Mouse (Mus musculus) telencephalon, adult 2 months (tissue): ENCODE measurements around the gene Tctex1d4.

ENCODE experiments used
- DNase-seq: peaks from one replicate; pipeline ENCODE4 v3.0.0-alpha.2; 2011; ENCODE audit warnings: low read depth, low spot score

The Tctex1d4 gene

GRCm38 (mm10) chr4:117126675-117127290, at the start of gene Tctex1d4:
TSS of gene Tctex1d4 (plus strand) at chr4:117126794.
- no peak for DNase-seq

DNA sequence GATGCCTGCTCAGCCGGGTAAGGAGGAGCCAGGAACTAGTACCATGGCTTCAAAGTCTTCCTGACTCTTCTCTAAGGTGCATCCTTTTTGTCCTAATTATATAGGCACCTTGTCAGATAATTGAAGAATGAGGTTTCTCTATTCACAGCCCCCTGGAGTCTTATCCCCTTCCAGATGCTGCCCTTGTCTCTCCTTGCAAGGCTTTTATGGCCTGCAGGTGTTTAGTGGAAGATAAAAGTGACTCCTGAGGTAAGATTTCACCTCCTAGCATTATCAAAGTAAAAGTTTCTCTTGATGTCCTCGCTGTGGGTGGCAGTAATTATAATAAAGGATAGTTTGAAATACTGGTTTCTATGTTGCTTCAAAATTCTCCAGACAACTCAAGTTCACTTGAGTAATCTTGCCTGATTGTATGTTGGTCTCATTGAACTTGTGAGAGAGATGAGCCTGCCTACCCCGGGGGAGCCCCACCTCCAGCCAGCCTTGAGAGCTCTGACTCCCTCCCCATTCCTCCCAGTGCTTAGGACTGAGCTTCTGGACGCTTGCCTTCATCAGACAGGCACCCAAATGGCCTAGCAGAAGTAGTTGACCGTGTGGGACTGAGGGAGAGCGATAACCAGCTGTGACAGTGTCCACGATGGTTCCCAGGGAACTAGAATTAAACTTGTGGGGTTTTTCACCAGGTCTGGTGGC, 38.5 kb upstream of the Tctex1d4 start:
- no peak for DNase-seq

DNA sequence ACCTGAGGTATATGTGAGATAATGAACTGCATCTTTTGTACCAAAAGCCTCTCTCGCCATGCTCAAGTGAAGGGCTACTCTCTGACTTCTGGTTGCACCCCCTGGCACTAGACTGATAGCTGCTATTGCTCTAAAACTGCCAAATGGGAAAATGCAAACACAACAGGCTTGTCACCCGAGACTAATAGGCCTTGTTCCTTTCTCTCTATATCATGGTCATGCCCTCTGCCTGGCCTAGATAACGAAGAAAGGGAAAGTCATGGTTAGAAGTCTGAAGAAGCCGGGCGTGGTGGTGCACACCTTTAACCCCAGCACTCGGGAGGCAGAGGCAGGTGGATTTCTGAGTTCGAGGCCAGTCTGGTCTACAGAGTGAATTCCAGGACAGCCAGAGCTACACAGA, 36.0 kb upstream of the Tctex1d4 start:
- no peak for DNase-seq

DNA sequence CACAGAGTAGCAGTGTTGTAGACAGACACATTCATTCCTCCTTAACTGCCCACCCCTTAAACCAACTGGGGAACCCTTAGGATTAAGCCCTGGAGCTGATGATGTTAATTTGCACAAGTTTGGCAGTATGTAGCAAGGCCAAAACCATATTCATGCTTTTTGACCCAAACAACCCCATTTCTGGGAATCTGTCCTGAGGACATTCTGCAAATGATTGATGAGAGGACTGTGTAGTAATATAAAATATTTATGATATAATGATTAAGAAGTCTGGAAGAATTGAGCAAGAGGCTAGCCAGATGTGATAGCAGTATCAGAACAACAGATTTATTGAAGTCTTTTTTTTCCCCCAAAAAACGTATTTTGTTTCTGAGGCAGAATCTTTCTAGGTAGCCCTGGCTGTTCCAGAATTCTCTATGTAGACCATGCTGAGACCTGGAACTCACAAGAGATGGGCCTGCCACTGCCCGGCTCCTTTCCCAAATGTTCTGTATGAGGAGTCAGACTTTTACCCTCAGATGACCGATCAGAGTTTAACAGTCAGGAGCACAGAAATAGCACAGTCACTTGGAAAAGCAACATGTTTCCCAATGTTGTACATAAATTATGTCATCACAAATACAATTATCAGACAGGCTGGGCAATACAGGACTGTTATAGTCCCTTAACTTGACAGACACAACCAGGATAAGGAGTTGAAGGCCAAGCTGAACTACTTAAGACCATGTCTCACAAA, 31.8 kb upstream of the Tctex1d4 start:
- DNase-seq = no peak

- DNase-seq = no peak
Observed at GRCm38 (mm10) chr4:117095551-117096452, 30.8 kb upstream of the Tctex1d4 start, which contains the start of gene Ptch2. TSS of gene Ptch2 (plus strand) at chr4:117096075.

DNA sequence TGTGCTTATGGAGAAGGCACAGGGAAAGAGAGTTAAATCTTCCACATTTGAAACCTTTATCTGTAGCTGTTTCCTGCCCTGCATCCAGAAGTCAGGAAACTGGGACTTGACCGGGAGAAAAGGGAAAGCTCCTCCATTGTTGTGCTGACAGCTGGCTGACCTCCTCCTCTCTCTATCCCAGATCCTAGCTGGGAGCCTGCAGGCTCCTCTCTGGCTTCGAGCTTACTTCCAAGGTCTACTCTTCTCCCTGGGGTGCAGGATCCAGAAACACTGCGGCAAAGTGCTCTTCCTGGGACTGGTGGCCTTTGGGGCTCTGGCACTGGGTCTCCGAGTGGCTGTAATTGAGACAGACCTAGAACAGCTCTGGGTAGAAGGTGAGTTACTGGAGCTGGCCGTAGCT, 29.9 kb upstream of the Tctex1d4 start:
- no peak for DNase-seq

DNA sequence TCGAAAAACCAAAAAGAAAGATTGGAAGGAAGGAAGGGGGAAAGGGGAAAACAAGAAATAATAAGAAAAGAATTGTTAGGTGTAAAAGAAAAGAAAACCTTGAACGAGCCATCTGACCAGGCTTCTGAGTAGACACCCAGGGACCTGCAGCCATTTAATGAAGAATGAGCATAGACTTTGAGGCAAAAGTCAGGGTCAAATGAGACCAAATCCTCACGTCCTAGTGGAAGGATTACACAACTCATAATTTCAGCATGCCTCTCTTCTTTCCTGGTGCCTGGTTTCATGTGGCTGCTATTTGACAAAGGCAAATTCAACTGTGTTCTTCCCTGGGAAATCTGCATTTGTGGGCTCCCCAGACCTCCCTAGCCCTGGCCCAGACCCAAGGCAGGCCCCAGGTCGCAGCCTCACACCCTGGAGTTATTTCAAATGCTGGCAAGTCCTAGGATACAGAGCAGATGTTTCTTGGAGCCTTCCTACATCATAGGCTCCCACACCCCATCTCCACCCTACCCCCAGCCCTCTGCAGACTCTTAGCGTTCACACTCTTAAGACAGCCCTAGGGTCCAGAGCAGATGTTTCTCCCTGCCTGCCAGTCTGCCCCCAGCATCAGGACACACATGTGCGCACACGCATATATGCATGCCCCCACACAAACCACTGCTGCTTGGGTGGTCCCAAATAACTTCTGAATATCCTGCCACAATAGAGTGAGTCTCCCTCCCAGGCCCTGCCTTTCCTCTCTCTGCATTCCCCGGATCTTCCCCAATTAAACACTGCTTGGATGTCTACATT, 28.4 kb upstream of the Tctex1d4 start:
- no peak for DNase-seq

GRCm38 (mm10) chr4:117098764-117099036, 27.9 kb upstream of the Tctex1d4 start:
- DNase-seq = no peak

GRCm38 (mm10) chr4:117100036-117100435, 26.6 kb upstream of the Tctex1d4 start:
- no peak for DNase-seq

DNA sequence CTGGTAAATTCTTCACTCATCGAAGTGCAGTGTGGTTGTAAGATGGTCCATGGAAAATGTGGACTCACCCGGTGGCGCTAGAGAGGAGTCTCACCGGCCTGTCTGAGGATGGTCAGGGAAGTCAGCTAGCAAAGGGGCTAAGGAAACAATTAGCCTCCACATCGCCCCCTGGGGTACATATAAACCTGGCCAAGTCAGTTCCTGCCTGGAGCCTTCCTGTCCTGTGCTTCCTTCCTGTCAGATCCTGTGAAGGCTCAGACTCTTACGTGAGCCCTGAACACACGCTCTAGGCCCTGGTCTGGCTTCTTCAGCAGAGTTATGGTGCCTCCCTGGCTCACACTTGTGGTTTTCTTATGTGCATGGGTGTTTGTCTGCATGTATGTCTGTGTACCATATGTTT, 25.4 kb upstream of the Tctex1d4 start:
- no peak for DNase-seq

DNA sequence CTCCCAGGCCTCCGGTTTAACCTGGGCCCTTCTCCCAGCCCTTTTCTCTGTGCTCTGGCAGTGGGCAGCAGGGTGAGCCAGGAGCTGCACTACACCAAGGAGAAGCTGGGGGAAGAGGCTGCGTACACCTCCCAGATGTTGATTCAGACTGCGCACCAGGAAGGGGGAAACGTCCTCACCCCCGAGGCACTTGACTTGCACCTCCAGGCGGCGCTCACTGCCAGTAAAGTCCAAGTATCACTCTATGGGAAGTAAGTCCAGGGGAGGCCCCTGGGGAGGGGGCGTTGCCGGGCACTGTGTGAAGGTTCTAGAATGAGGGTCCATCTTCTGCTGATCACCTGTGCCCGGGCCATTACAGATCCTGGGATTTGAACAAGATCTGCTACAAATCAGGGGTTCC, 21.9 kb upstream of the Tctex1d4 start:
- no peak for DNase-seq

DNA sequence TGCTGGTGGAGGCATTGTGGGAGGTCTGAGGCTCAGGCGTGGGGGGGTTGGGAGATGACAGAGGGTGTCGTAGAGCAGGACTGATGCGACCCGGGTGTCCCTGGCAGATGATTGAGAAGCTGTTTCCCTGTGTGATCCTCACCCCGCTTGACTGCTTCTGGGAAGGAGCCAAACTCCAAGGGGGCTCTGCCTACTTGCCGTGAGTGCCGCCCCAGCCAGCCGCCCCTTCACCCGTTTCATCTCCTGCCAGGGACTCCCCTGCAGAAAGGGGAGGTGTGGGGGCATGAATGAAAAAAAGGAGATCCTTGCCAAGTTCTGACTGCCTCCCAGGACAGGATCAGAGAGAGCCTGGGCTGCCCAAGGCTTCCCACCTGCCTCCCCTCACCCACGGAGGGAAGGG, 21.5 kb upstream of the Tctex1d4 start:
- no peak for DNase-seq

- DNase-seq = no peak
Observed at GRCm38 (mm10) chr4:117107813-117108523, 18.6 kb upstream of the Tctex1d4 start.

DNA sequence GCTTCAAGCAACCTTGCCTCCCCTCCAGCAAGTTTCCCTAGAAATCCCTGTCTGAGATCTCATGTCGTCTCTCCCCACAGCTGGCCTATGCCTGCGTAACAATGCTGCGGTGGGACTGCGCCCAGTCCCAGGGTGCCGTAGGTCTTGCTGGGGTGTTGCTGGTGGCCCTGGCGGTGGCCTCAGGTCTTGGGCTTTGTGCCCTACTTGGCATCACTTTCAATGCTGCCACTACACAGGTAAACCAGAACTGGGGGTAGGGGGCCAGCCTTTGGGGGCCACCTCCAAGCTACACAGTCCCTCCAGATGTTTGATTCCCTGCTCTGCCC, 18.1 kb upstream of the Tctex1d4 start:
- no peak for DNase-seq

DNA sequence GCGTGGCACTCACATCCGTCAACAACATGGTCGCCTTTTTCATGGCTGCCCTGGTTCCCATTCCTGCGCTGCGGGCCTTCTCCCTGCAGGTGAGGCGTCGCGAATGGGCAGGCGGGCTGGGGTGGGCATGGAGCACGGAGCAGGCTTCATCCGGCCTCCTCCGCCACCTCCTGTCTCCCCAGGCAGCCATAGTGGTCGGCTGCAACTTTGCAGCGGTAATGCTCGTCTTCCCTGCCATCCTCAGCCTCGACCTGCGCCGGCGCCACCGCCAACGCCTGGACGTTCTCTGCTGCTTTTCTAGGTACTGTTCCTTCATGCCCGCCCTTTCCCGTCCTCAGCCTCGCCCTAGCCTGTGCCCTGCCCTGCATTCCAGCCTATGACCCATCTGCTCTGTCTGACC, 17.3 kb upstream of the Tctex1d4 start:
- DNase-seq = no peak

GRCm38 (mm10) chr4:117110249-117110648, 16.3 kb upstream of the Tctex1d4 start:
- no peak for DNase-seq

DNA sequence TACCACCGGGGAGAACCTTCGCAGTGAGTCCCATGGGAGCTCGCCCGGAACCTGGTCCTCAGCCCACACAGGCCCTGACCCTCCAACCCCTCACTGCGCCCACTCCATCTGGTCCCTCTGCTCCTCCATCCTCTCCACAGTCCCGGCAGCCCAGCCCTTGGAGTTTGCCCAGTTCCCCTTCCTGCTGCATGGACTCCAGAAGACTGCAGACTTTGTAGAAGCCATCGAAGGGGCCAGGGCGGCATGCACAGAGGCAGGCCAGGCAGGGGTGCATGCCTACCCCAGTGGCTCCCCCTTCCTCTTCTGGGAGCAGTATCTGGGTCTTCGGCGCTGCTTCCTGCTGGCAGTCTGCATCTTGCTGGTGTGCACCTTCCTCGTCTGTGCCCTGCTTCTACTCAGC, 15.6 kb upstream of the Tctex1d4 start:
- DNase-seq = no peak

DNA sequence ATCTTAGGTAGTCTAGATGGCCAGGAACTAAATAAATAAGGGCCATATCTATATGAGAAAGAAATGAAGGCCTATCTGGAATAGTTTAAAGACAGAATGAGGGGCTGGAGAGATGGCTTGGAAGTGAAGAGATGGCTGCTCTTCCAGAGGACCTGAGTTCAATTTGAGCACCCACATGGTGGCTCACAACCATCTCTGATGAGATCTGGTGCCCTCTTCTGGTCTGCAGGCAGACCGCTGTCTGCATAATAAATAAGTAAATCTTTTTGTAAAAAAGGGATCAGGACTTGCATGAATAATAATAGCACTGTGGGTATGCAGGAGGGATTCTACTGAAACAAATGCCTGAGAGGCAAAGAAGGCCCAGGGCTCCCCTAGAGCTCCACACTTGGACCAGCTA, 13.4 kb upstream of the Tctex1d4 start:
- no peak for DNase-seq

- no peak for DNase-seq
Observed at GRCm38 (mm10) chr4:117115592-117115991, 11.0 kb upstream of the Tctex1d4 start.

DNA sequence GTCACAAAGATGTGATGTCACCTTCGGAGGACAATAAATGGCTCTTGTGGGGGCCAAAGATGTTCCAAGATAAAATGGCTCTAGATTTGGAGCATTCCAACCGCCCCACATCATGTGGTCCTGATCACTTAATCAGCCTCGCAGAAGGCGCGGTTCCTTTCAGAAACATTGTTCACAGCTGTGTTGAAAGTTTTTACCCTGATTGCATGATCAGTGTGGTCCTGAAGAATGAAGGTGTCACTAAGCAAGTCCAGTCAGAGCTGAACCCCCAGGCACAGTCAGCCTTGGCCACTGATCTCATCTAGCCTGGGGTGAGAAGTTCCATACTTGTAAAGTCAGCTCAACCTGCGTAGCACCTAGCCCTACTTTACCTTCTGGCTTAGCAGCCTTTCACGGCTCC, 8.7 kb upstream of the Tctex1d4 start:
- DNase-seq = no peak

DNA sequence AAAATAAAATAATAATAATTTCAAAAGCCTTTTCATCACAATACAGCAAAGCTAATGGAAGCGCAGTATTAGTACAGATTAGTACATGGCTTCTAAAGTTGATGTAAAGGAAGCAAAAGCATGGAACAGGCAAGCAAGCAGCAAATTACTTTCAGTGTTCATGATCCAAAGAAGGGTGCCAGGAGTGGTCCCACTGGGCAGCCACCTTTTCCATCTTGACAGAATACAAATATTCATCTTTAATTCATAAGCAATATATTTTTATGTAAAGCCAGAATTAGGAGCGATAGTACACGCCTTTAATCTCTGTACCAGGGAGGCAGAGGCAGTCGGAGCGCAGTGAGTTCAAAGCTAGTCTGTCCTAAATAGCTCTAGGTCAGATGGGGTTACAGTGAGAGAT, 7.0 kb upstream of the Tctex1d4 start:
- no peak for DNase-seq
